Mouse (Mus musculus) right cerebral cortex, postnatal 14 days (tissue): Measurements from ENCODE around the gene 1190007I07Rik.
"Not testable (repeated sequence)": the region's sequence is repeated elsewhere in the genome, so short reads cannot be mapped to it uniquely, and the experiment has no call there.

ENCODE experiments used
- DNase-seq: peaks from one replicate; pipeline ENCODE4 v3.0.0; 2022

The 1190007I07Rik gene

GRCm38 (mm10) chr10:82623553-82623932, 515 bp upstream of the 1190007I07Rik start:
- not testable (repeated sequence) for DNase-seq

- no peak for DNase-seq
Measured at GRCm38 (mm10) chr10:82622235-82622634, 793 bp downstream of the 1190007I07Rik start.

GRCm38 (mm10) chr10:82594421-82594820, 28.6 kb downstream of the 1190007I07Rik start:
- DNase-seq: not testable (repeated sequence)

GRCm38 (mm10) chr10:82589673-82590072, 33.4 kb downstream of the 1190007I07Rik start:
- DNase-seq: not testable (repeated sequence)

- not testable (repeated sequence) for DNase-seq
Measured at GRCm38 (mm10) chr10:82571091-82571490, 51.9 kb downstream of the 1190007I07Rik start.
